Mouse (Mus musculus): ENCODE results near the gene Scyl2.

Gene Scyl2

GRCm38 (mm10) chr10:89592797-89593196 lies 93.3 kb downstream of the Scyl2 start:
- DNase-seq = no peak

- DNase-seq = no peak
Measured at GRCm38 (mm10) chr10:89589877-89590276, 96.2 kb downstream of the Scyl2 start.

Data from right cerebral cortex, postnatal 14 days (tissue).